Mouse (Mus musculus) CD4-positive, CD25-positive, alpha-beta regulatory T cell, adult 4 months (primary cell): ENCODE data around the gene Eng. TPM values are rescaled to one million over a fixed set of nuclear protein-coding genes. Genes with fewer than 3 reads are reported as not detected.

Source experiments
- ATAC-seq: one replicate; pipeline ENCODE4 v1.8.0; 2017
- polyA plus RNA-seq, 2 experiments: library from polyadenylated mRNA; unstranded; fragments of 100-300 nt; shearing (Covaris generic); gene quantifications; one replicate each; pipeline ENCODE4 v1.2.1; 2017

Gene Eng
- polyA plus RNA-seq, 2 experiments from 2014 or later = not detected

DNA sequence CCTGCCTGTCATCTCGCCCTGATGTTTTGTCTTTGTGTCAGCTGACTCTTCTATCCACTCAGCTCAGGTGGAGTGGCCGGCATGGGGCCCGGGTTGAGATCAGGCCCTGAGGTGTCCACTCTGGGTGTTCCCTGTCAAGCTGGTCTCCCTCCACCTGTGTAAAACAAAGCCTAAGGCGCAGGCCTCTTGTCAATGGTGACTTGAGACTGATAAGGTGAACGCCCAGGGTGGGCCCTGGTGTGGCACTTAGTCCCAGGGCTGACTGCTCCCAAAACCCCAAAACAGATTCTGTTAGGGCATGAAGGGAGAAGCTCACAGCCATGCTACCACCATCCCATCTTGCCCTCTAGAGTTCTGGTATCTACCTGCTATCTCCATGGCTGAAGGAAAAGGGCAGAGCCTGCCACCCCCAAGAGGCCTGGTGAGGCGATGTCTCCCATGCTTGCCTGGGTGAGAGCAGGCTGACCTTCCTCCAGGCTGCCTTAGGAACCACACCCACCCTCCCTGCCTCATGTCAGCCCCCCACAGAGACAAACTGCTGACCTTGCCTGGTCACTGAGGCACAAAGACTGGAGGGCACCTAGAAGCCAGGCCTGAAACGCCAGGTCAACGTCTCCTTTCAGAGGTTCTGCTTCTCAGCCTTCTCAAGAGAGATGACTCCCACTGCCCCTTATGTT, 1.5 kb upstream of the Eng start:
- ATAC-seq = no peak

DNA sequence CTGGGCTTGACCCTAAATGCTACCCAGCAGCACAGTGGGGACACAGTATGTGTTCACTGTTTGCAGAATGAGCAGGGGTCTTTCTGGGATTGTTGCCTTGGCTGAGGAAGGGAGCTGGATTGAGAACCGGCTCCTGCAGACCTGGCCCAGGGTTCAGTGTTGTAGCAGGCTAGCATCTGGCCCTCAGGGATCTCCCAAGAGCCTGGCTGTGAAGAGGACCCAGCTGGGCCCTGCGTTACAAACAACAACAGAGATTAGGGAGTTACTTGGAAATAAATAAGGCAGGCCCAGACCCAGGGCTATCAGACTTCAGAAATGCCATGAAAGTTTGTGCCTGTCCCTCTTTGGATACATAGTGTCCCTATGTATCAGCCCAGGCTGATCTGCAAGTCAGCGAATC, 748 bp upstream of the Eng start:
- ATAC-seq = no peak

DNA sequence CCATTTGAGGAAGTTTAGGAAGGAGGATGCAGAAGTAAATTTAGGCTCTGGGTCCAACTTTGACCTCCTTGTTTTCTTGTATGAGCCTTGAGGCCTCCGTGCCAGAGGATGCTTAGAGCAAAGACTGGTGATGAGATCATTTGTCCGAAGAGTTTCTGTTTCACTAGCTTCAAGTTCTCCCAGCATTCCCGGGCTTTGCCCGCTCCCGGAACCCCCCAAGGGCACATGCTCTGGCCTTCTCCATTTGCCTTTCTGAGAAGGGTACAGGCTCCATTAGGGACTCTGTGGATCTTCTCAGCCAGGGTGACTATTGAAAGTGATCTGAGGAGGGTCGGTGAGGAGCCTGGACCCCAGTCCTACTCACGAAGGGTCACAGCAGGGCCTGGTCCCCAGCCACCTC, 971 bp downstream of the Eng start:
- no peak for ATAC-seq

DNA sequence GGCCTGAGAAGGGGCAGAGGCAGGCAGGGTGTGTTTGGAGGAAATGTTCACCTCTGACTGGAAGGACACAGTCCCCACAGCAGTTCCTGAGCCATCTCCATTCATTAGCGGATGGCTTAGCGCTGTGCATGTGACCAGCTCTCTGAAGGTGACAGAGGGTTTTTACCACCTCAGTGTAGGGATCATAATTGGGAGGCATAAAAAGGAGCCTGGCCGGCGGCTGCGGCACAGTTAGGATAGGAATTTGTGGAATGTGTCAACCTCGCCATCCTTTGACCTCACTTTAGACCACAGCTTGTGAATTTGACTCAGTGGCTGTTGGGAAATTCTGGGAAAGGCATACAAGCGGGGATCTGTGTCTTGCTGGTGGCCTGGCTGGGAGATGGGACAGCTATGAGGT, 7.4 kb downstream of the Eng start:
- no peak for ATAC-seq

DNA sequence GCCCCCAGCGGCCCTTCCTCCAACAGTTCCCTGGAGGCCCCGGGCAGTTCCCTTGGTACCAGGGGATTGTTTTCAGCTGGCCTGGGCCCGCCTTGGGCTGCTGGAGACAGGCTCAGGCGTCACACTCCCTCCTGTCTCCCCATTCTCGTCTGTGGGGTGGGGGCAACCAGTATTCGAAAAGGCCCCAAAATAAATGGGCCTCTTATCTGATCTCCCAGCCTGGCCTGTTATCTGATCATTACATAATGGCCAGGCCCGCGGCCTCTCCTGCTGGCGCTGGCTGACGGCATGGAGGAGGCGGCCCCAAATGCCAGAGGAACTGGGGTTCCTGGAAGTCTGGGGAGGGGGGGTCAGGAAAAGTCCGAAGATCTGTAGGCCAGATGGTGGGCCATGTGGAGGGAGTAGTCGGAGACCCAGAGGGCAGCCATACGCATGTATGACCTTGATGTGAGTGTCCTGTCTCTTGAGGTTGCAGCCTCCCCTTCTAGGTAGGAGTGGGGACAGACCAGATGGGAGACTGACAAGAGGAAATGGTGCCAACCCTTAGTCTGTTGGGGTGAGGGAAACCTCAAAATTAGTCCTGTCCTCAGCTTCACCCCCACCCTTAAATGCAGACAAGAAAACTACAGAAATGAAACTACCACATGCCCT, 8.5 kb downstream of the Eng start:
- ATAC-seq = no peak

DNA sequence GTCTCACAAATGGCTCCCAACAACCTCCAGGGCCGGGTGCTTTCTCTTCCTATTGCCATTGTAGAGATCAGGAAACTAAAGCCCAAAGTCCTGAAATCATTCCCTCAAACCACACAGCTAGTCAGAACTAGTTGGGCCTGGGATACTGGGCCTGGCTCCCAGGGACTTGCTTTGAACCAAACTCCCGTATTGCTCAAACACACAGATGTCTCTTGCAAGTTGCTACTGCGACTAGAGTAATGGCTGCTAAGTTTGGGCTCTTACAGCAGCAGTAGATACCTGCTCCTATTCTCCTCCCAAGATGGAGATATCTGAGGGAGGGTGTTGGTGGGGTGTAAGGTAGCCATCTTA, 9.0 kb downstream of the Eng start:
- ATAC-seq = no peak

DNA sequence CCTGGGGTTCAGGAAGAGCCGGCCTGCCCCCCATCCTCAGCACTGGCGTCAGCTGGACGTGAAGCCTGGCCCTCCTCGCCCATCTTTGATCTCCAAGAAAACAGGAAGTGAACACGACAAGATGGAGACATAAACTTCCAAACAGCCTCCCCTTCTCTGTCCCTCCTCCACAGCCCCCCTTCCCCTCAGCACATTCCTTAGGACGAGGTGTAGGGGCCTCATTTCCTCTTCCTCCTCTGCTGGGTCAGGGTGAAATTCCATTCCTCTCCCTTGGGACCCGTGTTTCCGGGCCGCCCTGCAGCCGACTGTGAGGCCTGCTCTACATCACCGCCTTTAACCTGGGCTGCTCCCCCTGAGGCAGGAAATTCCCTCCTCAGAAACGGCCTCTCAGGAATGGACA, 9.4 kb downstream of the Eng start:
- ATAC-seq = no peak

DNA sequence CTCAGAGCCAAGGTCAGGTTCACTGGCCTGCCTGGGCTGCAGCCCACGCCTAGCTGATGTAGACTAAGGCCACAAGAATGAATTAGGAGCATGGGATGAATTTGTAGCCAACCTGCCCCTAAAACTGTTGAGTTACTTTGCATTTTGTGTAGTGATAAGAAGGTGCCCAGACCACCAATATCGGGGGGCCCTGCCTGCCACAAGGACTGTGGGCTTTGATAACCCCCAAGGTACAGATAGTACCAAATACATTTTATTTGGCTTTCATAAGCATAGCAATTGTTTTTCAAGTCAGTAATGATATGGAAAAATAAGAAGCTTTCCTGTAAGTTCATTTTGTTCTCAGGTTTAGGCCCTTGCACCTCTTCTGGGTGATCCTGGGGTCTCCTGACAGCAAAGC, 12.5 kb downstream of the Eng start:
- ATAC-seq = no peak

DNA sequence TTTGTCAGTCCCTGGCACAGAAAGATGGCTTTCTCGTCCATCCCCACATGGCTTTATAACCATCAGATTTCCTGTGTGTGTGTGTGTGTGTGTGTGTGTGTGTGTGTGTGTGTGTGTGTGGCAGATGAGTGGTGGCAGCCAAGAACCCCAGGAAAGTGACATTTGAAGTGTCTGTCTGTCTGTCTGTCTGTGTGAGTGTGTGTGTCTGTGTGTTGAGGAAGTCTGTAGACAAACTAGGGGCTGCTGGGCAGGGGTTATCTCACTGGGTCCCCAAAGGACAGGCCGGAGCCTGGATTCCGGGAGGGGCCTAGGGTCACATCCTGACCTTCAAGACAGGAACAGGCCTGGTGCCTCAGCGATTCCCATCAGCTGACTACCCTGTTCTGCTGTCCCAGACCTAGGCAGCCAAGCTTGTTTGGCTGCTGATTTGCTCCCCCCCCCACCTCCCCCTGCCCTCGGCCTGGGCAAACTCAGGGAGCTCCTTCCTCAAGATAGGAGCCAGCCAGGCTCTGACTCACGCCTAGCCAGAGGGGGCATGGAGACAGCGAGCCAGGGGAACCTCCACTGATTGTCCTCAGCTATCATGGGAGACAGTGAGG, 15.2 kb downstream of the Eng start:
- ATAC-seq = no peak

DNA sequence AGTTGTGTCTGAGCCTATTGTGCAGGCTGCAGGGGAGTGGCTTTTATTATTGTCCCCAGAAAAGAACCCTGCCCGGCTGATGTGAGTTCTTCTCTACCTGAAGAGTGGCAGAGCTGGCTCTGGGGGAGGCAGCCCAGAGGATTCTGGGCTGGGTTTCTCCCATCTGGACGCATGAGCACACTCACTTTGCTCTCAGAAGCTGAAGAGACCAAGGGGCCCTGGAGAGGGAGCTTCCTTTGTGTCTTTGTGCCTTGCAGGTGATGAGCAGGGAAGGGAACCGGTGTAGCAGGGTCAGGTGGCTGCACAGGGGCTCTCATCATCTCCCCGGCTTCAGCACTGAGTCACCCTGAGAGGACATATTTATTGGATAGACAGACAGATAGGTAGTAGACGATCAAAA, 15.9 kb downstream of the Eng start:
- no peak for ATAC-seq

DNA sequence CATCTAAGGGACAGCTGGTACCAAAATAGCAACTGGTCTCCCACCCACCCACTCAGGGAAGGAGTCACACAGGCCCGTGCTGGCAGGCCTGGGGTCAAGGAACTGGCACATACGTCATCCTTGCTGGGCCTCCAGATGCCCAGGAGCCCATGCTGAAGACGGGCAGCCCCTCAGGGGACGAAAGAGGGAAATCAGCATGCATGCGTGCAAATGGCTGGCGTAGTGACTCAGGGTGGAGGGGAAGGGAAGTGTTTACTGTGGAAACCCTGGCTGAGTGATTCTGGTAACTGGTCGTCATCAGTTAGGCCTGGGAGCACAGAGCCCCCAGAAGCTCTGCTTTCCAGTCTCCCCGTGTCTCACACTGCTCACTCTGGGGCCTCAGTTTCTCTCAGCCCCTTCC, 18.9 kb downstream of the Eng start:
- no peak for ATAC-seq

DNA sequence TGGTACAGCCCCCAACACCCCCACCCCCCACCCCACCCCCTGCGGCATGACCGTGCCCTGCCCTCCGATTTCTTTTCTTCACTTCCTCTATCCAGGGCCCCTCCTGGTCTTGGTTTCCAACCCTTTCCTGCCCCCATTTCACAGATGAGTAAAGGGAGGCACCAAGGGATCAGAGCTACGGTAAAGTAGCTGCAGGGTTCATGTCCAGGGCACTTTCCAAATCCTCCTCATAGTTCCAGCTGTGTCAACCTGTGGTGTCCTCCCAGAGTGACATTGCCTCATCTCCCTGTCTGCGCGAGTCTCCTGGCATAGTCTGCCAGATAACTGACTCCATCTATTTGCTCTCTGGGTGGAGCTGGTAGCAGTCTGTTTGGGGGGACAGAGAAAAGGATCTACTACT, 19.5 kb downstream of the Eng start:
- no peak for ATAC-seq

DNA sequence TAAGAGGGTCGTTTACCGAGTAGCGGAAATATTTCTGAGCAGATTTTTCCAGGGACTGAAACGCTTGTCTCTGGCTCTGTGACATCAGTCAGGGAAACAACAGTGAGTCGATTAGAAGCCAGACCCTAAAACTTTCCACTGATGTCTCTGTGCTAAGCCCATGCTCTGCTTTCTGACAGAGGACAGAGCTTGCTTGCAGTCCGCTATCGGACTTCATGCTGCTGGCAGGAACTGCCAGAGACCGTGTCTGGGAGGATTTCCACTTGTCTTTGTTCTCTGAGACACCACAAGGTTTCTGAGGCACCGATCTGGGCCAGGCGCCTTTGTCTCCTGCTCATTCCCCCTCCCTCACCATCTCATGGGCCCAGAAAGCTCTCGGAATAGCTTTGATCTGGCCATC, 21.4 kb downstream of the Eng start:
- no peak for ATAC-seq

DNA sequence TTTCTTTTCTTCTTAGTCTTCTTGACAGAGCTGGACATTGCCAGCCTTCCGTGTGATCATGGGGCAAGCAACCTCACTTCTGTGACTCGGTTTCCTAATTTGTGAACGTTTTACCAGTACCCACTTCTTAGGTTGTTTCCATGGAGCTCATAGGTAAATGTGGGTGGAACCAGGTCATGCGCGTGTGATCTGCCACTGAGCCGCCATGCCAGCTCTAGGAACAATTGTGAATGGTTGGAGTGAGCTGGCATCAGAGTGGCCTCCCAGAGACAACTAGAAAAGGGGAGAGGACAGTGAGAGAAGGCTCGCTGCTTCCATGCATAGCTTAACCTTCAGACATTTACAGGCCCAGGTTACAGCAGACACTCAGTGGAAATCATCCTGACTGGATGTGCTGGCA, 21.8 kb downstream of the Eng start:
- no peak for ATAC-seq

DNA sequence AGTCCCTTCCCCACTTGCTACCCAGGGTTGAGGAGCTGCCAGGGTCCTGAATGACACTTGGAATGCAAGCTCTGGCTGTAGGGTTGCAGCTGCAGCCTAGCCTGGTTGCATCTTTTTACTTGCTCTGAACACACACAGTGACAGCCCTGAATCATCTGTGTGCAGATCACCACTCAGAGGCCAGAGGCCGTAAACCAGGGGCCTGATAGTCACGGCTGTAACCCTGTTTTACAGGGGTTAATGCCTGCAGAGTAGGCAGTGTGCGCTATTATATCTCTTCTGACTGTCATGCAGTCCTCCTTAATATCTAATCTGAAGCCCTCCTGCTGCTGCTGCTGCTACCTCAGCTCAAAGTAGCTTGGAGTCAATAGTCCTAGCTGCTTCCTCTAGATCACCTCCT, 23.5 kb downstream of the Eng start:
- ATAC-seq = no peak

DNA sequence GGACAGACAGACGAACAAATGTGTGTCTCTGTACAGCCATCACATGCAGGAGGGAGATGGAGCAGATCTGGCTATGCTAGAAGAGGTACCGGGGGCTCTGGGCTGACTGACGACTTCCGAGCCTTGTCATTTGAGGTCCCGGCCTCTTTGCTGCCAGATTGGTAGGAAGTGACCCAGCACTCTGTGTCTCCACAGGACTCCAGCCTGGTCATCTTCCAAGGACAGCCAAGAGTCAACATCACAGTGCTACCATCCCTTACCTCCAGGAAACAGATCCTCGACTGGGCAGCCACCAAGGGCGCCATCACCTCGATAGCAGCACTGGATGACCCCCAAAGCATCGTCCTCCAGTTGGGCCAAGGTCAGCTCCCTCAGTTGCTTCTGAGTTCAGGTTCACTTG, 24.8 kb downstream of the Eng start:
- no peak for ATAC-seq

DNA sequence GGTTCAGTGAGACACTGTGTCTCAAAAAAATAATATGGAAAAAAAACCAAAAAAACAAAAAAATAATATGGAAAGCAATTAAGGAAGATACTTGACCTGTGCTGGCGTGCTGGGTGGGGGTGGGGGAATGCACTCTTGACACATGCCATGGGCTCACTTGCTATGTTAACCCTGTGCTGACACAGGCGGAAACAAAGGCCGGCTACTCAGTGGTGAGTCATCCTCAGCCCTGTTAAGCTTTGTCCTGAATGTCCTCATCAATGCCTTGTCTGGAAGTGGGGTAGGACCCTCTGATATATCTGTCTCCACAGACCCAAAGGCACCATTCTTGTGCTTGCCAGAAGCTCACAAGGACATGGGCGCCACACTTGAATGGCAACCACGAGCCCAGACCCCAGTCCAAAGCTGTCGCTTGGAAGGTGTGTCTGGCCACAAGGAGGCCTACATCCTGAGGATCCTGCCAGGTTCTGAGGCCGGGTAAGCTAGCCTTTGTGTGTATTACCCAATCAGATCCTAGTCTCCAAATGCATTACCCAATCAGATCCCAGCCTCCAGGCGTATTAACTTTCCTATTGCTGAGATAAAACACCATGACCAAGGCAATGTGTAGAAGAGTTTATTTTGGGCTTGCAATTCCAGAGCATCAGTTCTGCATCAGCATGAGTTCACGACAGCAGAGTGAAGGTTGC, 25.7 kb downstream of the Eng start:
- no peak for ATAC-seq

DNA sequence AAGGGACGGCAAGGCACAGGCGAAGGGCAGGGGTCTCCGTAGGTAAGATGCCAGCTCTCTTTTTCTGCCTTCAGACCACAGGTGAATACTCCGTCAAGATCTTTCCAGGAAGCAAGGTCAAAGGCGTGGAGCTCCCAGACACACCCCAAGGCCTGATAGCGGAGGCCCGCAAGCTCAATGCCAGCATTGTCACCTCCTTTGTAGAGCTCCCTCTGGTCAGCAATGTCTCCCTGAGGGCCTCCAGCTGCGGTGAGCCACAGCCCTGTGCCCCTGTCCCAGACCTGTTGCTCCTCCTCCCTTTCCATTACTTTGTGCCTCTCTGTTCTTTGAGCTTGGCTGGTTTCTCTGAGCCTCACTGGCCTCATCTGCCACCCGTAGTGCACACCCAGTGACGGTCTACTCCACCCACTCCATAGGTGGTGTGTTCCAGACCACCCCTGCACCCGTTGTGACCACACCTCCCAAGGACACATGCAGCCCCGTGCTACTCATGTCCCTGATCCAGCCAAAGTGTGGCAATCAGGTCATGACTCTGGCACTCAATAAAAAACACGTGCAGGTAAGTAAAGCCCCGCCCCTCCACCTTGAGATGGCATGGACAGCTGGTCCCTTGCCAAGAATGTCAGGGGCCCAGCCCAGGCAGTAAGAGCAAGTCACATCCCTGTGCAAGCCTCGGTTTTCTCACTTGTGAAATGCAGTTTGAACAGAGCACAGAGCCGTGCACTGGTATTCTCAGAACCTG, 27.0 kb downstream of the Eng start:
- no peak for ATAC-seq

DNA sequence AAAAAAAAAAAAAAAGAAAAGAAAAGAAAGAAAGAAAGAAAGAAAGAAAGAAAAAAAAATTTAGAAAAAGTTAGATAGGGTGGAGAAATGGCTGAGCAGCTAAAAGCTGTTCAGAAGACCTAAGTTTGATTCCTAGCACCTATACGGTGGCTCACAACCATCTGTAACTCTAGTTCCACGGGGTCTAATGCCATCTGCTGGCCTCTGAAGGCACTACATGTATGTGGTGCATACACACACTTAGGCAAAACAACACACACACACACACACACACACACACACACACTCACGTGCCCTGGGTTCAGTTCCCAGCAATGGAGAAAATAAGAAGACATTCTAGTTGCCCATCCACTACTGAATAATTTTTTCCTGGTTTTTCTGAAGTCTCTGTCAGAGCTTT, 30.4 kb downstream of the Eng start:
- ATAC-seq = no peak

DNA sequence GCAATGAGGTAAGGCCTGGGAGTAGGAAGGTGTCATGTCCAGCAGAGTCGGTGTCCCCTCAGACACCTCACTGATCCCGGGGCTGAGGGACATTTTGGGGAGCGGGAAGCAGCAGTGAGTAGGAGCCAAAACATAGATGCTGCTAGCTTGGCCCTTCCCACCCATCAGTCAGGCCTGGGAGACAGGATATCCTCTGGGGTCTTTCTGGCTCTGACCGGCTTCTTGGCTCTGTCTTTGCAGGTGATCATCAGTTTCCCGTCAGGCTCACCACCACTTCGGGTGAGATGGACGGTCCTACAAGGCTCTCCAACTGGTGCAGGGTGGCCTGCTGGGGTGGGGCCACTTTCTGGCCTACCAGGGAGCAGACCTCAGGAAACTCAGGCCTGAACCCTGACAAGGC, 31.3 kb downstream of the Eng start:
- no peak for ATAC-seq

DNA sequence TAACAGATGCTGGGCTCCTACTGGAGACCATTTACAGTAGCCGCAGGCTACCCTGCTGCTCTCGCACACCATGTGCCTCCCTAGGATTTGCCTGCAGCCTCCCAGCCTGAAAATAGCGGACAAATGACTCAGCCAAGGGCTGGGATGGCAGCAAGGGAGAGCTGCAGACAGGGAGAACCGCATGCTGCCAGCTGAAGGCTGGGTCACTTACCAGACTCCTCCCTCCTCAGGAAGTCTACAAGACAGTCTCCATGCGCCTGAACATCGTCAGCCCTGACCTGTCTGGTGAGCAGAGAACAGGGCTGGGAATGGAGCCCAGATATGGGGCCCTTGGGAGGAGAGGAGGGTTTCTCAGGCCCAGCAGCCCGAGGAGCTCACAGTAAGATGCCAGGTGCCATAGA, 33.7 kb downstream of the Eng start:
- no peak for ATAC-seq

DNA sequence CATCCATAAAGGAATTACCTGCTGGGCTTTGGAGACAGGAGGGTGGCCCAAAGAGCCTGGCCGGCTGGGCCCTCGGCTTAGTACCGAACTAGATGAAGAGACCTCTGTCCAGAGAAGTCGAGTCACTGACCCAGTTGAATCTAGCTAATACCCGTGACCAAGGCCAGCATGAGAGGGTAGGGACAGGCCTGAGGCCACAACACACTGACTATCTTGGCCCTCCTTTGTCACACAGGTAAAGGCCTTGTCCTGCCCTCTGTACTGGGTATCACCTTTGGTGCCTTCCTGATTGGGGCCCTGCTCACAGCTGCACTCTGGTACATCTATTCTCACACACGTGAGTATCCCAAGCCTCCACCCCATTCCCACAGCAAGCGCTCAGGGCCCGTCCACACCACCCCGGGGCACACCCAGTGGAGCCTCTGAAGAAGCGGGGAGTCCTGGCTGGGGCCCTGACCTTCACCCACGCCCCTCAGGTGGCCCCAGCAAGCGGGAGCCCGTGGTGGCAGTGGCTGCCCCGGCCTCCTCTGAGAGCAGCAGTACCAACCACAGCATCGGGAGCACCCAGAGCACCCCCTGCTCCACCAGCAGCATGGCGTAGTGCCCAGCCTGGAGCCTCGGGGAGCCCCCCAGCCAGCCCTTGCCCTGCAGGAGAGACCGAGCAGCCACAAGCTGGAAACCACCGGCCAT, 34.7 kb downstream of the Eng start:
- ATAC-seq = no peak

DNA sequence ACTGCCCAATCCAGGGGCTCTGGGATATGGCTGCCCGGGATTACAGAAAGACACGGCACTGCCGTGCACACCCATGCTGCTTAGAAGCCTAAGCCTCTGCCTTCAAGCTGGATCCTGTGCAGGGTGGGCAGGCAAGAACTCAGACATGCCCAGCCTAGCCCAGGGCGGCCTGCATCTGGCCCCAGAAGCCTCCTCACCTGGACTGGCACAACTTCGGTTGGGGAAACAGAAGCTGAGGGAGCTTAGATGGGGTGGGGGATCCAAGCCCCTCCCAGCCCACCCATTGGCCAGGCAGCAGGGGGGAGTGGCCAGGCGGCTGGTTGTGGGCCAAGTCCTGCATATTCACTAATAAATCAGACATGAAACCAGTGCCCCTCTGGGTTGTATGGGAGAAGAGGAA, 35.4 kb downstream of the Eng start:
- no peak for ATAC-seq
